ENCODE assay signal across 18 mouse cellular contexts in the genomic region with DNA sequence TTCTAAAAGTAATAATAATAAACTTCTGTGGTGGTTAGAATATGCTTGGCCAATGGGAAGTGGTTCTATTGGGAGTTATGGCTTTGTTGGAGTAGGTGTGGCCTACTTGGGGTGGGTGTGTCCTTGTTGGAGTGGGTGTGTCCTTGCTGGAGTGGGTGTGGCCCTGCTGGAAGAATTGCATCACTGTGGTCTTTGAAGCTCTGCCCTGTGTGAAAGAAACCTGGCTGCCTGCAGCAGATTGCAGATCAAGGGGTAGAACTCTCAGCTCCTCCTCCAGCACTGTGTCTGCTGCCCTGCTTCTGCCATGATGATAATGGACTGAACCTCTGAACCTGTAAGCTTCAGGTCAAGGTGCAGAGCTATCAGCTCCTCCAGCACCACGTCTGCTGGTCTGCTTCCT.
DNase-seq lines count a peak whose midpoint lies in the region; ATAC-seq and TF ChIP-seq lines count a peak whose summit lies in the region.
"Had no signal": no experiment of that assay in that cellular context is flagged by ENCODE, and none has a peak within 500 bp of the region (broad histone marks: within the 10 kb centered on the region; RNA-seq: fewer than 3 reads in every experiment).

No protein-coding gene starts in this region.

- TF ChIP-seq CTCF in lung, postnatal 0 days (IDR thresholded peaks at IDR 0.05): no peak
- no peak for TF ChIP-seq CTCF in liver, postnatal 0 days (IDR thresholded peaks at IDR 0.05; ENCODE audit: low read depth)
- no peak for TF ChIP-seq CTCF in midbrain, postnatal 0 days (IDR thresholded peaks at IDR 0.05)

- no peak overlapping the region for H3K27ac ChIP-seq in lung, postnatal 0 days (ENCODE audit: low read length)
- no peak overlapping the region for H3K27ac ChIP-seq in intestine, embryonic 15.5 days
- no peak overlapping the region for H3K27ac ChIP-seq in liver, postnatal 0 days (ENCODE audit: low read depth)
- H3K27ac ChIP-seq in midbrain, postnatal 0 days (ENCODE audit: low read depth, low read length): no peak overlapping the region
- H3K27ac ChIP-seq: forebrain, embryonic 12.5 days; heart, embryonic 15.5 days; hindbrain, embryonic 14.5 days; lung, embryonic 15.5 days; neural tube, embryonic 15.5 days had no signal

- H3K4me1 ChIP-seq in lung, postnatal 0 days (ENCODE audit: insufficient read depth, low read depth, low read length): peaks cover 9% of the 10 kb centered on the region; the same call in 1 of the 2 replicates
- H3K4me1 ChIP-seq in intestine, embryonic 15.5 days (replicated peaks): peaks cover 14% of the 10 kb centered on the region
- H3K4me1 ChIP-seq in liver, postnatal 0 days (ENCODE audit: insufficient read depth): peaks cover 18% of the 10 kb centered on the region
- H3K4me1 ChIP-seq in midbrain, postnatal 0 days (ENCODE audit: insufficient read depth, low read length): no peaks in the 10 kb centered on the region

- TF ChIP-seq EP300 in lung, postnatal 0 days (IDR thresholded peaks at IDR 0.05): no peak
- no peak for TF ChIP-seq EP300 in liver, postnatal 0 days (IDR thresholded peaks at IDR 0.05; ENCODE audit: low read depth)

- no peaks in the 10 kb centered on the region for H3K9me3 ChIP-seq in lung, postnatal 0 days (ENCODE audit: low read length)
- no peaks in the 10 kb centered on the region for H3K9me3 ChIP-seq in intestine, embryonic 15.5 days
- H3K9me3 ChIP-seq in liver, postnatal 0 days (ENCODE audit: low read length): no peaks in the 10 kb centered on the region
- no peaks in the 10 kb centered on the region for H3K9me3 ChIP-seq in midbrain, postnatal 0 days (ENCODE audit: low read length)
- H3K9me3 ChIP-seq: heart, embryonic 15.5 days; lung, embryonic 15.5 days; neural tube, embryonic 15.5 days had no signal

- no peak overlapping the region for H3K9ac ChIP-seq in lung, postnatal 0 days (replicated peaks; ENCODE audit: low read depth)
- no peak overlapping the region for H3K9ac ChIP-seq in intestine, embryonic 15.5 days
- H3K9ac ChIP-seq in liver, postnatal 0 days (replicated peaks): no peak overlapping the region
- H3K9ac ChIP-seq in midbrain, postnatal 0 days (replicated peaks; ENCODE audit: low read length, poor library complexity, severe bottlenecking): no peak overlapping the region
- H3K9ac ChIP-seq: forebrain, embryonic 12.5 days; heart, embryonic 15.5 days; hindbrain, embryonic 14.5 days; lung, embryonic 15.5 days; neural tube, embryonic 15.5 days had no signal

- peak; percentile 16; the same call in 1 of the 2 replicates for ATAC-seq in lung, postnatal 0 days
- peak; percentile 89 for ATAC-seq in intestine, embryonic 15.5 days
- peak; percentile 79 for ATAC-seq in liver, postnatal 0 days
- ATAC-seq in midbrain, postnatal 0 days (ENCODE audit: low FRiP score): no peak

- peak; percentile 57 for DNase-seq in lung, postnatal 0 days (ENCODE audit: low spot score)
- DNase-seq in lung, postnatal 36 days: no peak
- DNase-seq in liver, postnatal 0 days: peak; percentile 50
- DNase-seq in midbrain, postnatal 0 days (ENCODE audit: low spot score): no peak
- DNase-seq in frontal cortex, postnatal 25 days (ENCODE audit: low spot score in 2 of 2): no peak
- DNase-seq in kidney, adult 11 months: no peak
- no peak for DNase-seq in ovary, postnatal 36 days (ENCODE audit: low spot score)
- DNase-seq: cerebellum, adult 18-20 months; gastrocnemius, postnatal 14 days; kidney, postnatal 36 days; midbrain, embryonic 14.5 days; right cerebral cortex, postnatal 25 days had no signal

- no peak overlapping the region for H3K4me2 ChIP-seq in lung, postnatal 0 days (replicated peaks; ENCODE audit: low read depth, low read length)
- no peak overlapping the region for H3K4me2 ChIP-seq in intestine, embryonic 15.5 days (replicated peaks)
- H3K4me2 ChIP-seq in liver, postnatal 0 days (ENCODE audit: low read depth, low read length): no peak overlapping the region
- H3K4me2 ChIP-seq in midbrain, postnatal 0 days (ENCODE audit: low read depth, low read length, poor library complexity, severe bottlenecking): no peak overlapping the region
- H3K4me2 ChIP-seq: forebrain, embryonic 12.5 days; heart, embryonic 15.5 days; hindbrain, embryonic 14.5 days; lung, embryonic 15.5 days; neural tube, embryonic 15.5 days had no signal

- H3K27me3 ChIP-seq in lung, postnatal 0 days (replicated peaks; ENCODE audit: insufficient read depth, low read length): no peaks in the 10 kb centered on the region
- no peaks in the 10 kb centered on the region for H3K27me3 ChIP-seq in intestine, embryonic 15.5 days (replicated peaks)
- no peaks in the 10 kb centered on the region for H3K27me3 ChIP-seq in liver, postnatal 0 days (ENCODE audit: insufficient read depth, low read length)
- no peaks in the 10 kb centered on the region for H3K27me3 ChIP-seq in midbrain, postnatal 0 days (ENCODE audit: insufficient read depth, low read length)
- H3K27me3 ChIP-seq: heart, embryonic 15.5 days; lung, embryonic 15.5 days; neural tube, embryonic 15.5 days had no signal

- H3K4me3 ChIP-seq in lung, postnatal 0 days (ENCODE audit: low read depth, low read length): no peak overlapping the region
- no peak overlapping the region for H3K4me3 ChIP-seq in intestine, embryonic 15.5 days (replicated peaks)
- H3K4me3 ChIP-seq in liver, postnatal 0 days (ENCODE audit: low read depth, low read length): no peak overlapping the region
- H3K4me3 ChIP-seq in midbrain, postnatal 0 days (ENCODE audit: low read depth, low read length): no peak overlapping the region
- H3K4me3 ChIP-seq: forebrain, embryonic 12.5 days; heart, embryonic 15.5 days; lung, embryonic 15.5 days; neural tube, embryonic 15.5 days had no signal

- no peaks in the 10 kb centered on the region for H3K36me3 ChIP-seq in lung, postnatal 0 days (ENCODE audit: insufficient read depth, low read length)
- H3K36me3 ChIP-seq in intestine, embryonic 15.5 days: no peaks in the 10 kb centered on the region
- no peaks in the 10 kb centered on the region for H3K36me3 ChIP-seq in liver, postnatal 0 days (replicated peaks; ENCODE audit: insufficient read depth, low read length)
- H3K36me3 ChIP-seq in midbrain, postnatal 0 days (ENCODE audit: insufficient read depth, low read length): no peaks in the 10 kb centered on the region
- H3K36me3 ChIP-seq: forebrain, embryonic 12.5 days; heart, embryonic 15.5 days; lung, embryonic 15.5 days; neural tube, embryonic 15.5 days had no signal

- WGBS in lung, postnatal 0 days: 83% methylated on average over 1 of the region's 1 CpGs
- 39% methylated on average over 1 of the region's 1 CpGs for WGBS in intestine, embryonic 15.5 days
- WGBS in liver, postnatal 0 days (ENCODE audit: insufficient replicate concordance): 43% methylated on average over 1 of the region's 1 CpGs
- 68% methylated on average over 1 of the region's 1 CpGs for WGBS in midbrain, postnatal 0 days

Comparison
In these comparisons a context has a peak if more than half of its experiments do, and no peak if none do; other contexts are left out.
1. DNase-seq: peak in lung, postnatal 0 days (single experiment) and liver, postnatal 0 days (single experiment); none in lung, postnatal 36 days (single experiment), midbrain, postnatal 0 days (single experiment), frontal cortex, postnatal 25 days (0 of 2), kidney, adult 11 months (single experiment) and ovary, postnatal 36 days (single experiment).